Mouse (Mus musculus) left cerebral cortex, postnatal 4 days (tissue): ENCODE measurements around the gene Lrif1. TPM values are rescaled to one million over a fixed set of nuclear protein-coding genes. Genes with fewer than 3 reads are reported as not detected.
"Not testable (repeated sequence)": the region's sequence is repeated elsewhere in the genome, so short reads cannot be mapped to it uniquely, and the experiment has no call there.

Source experiments
- DNase-seq: peaks from one replicate; pipeline ENCODE4 v3.0.0-alpha.2; 2022
- intact Hi-C: fragments of 180-260 bp; cut with DNase I; formaldehyde crosslinking; loops from one replicate; pipeline ENCODE4 v1.15.1; 2025
- total RNA-seq, 2 experiments: library from RNA; stranded (reverse); gene quantifications; 2 replicates each; pipeline ENCODE4 v1.2.3; 2021

The Lrif1 gene
- 10 to 100 TPM; 22.0 to 22.6 TPM for total RNA-seq

GRCm38 (mm10) chr3:106684830-106685229 is at the start of gene Lrif1:
Gene Lrif1, plus strand, starts transcription at chr3:106684987.
- intact Hi-C loops = no loop called here
- peak; percentile 76 for DNase-seq

DNA sequence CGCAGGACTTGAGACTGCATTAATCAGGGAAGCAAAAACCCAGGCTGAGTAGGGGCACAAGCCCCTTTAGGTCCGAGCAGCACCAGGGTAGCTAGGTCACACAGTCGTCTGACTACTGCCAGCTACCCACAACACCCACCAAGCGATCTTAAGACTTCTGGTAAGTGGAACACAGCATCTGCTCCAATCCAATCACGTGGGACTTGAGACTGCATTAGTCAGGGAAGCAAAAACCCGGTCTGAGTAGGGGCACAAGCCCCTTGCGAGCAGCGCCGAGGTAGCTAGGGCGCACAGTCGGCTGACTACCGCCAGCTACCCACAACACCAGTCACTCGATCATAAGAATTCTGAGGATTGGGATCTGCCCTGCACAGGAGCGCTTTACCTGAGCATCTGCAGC is 12.0 kb upstream of the Lrif1 start:
- intact Hi-C loops, DNase-seq: not testable (repeated sequence)

DNA sequence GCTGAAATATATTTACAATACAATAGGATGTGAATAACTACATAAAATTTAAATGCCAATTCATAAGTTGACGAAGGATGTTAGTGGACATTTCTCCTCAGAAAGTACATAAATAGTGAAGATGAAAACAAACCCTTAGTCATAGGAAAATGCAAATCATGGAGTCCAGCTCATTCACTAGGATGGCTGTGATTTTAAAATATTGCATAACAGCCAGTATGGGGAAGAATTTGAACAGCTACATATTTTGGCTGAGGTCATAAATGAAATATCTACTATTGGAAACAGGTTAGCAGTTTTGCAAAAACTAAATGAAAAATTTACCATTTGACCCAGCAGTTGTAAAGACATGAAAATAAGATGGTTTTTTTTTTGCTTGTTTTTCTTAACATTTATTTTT is 594 bp downstream of the Lrif1 start:
- intact Hi-C loops = no loop called here
- DNase-seq = no peak

DNA sequence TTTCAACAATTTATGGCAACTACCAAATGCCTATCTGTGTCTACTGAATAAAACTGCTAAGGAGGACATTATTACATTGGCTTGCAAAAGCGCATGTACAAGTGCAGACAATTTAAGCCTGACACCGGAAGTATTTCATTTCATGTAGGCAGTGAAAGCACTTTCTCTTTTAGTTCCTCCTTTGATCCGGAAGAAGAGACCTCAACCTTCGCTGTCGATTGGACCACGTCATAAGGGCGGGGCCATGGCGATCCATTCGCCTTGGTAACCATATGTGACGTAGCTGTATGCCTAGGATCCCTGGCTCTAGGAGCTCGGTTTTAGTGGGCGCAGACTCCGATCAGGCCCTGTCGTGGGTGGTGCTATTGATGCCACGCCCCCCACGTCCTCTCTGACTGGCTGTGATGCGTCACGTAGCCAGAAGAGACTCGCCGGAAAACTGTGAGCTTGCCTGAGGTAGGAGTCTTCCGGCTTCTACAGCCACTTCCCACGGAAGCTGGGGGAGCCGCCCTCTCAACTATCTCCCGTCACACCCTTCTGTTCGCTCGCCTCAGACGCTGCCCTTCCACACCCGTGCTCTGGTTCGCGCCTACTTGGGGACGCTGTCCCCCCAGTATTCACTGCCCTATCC is 36.7 kb downstream of the Lrif1 start:
- intact Hi-C loops = no loop called here
- DNase-seq = peak; percentile 96

DNA sequence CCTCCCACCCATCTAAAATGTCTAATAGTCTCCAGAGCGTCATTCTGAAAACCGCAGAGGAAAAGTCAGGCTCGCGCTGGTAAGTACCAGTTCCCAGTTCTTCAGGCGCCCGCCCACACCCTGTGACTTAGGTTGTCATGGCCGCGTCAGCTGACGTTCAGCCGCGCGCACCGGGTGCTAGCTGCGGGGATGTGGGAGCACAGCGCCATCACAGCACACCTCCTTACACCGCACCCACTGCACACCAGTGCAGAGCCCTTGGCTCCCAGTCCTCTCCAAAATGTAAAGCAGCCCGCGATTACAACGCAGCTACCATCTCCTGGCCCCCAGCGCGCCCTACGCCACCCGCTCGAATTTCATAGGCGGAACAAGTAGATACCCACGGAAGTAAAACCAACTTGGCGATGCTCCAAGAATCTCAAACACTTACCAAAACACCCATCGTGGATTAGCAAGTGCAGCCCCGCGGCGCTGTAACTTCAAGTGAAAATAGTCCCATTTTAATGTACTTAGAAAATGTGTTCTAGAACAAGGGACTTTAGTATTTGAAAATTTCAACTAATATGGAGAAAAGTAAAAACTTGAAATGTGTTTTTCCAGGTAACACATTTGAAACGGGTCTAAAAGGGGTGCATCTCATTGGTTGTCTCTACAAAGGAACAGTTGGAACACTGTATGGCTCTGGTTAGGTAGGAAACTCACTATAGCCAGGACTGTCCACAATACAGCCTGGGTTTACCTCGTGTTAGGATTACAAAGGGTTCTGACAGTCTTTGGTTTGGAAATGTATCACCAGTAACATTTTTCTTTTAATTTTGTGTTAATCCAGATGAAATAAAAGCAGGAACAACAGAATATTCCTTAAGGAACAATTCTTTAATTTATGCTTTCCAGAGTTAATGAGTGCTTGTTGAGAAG is 37.5 kb downstream of the Lrif1 start:
- intact Hi-C loops = no loop called here

GRCm38 (mm10) chr3:106755898-106756297 is 71.1 kb downstream of the Lrif1 start:
- intact Hi-C loops = no loop called here
- no peak for DNase-seq

More for the DNA sequence above, 37.5 kb downstream of the Lrif1 start:
- peak; percentile 81 for DNase-seq

GRCm38 (mm10) chr3:106771834-106772233 is 87.0 kb downstream of the Lrif1 start:
- intact Hi-C loops = loop anchor here (1.0 kb wide), 1 partner anchor 43 kb away; no protein-coding TSS in a partner anchor
- no peak for DNase-seq

DNA sequence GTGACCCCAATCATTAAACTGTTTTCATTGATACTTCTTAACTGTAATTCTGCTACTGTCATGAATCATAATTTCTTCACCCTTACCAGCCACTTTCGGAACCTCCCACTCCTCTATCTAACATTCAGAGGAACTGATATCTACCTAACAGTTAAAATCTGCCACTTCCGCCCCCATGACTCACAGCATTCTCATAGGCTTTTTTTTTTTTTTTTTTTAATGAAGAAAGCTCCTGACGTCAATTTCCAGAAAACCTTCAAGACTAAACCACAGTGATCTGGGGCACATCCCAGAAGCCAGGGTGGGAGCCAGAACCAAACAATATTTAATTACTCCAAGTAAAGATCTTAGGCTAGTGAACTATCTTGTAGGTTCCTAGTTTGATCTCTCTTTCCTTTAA is 100.3 kb downstream of the Lrif1 start:
- no peak for DNase-seq
- intact Hi-C loops = no loop called here

Other genes starting within 250 kb of the Lrif1 start
- under 1 TPM in 1 of 2 experiments, not detected in 1; 0.38 TPM for gene Dennd2d, start 202.6 kb upstream of the Lrif1 start, total RNA-seq
- 10 to 100 TPM; 57.0 to 62.3 TPM for gene Dram2, start 137.2 kb upstream of the Lrif1 start, total RNA-seq
- 10 to 100 TPM; 35.4 to 36.9 TPM for gene Cept1, start 137.2 kb upstream of the Lrif1 start, total RNA-seq
- gene Cd53, start 105.2 kb downstream of the Lrif1 start, total RNA-seq = 1 to 10 TPM; 3.2 to 3.4 TPM
- not detected for gene Olfr266, start 141.3 kb downstream of the Lrif1 start, total RNA-seq